Mouse (Mus musculus): ENCODE measurements at regions not wholly inside any gene's neighbourhood (a gene's known extent, or its start where the extent isn't known, plus 50 kb on each side); places are given as distances from the start of the nearest gene placed in this dataset.

DNA sequence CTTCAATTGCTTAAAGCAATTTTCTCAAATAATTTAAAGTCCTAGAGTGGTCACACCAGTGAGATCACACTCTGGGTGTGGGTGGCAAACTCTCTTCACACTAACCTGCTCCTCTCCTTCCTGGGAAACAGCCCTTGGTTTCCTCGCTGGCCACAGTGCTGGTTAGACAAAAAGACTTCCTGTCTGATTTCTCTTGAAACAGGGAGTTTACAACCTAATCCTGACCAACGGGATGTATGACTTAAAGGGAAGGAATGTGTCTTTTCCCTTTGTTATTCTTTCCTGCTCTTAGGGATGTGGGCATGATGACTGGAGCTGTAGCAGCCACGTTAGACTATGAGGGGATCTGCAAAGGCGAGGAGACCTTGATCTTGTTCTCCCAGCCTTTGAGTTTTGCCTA lies 51.9 kb upstream of the Msx1 start:
- no peaks in the 10 kb centered on the region for H3K36me3 ChIP-seq (ENCODE audit: control insufficient read depth, insufficient read depth, low read length)
- no peaks in the 10 kb centered on the region for H3K27me3 ChIP-seq (ENCODE audit: control insufficient read depth, insufficient read depth, low read length)
- TF ChIP-seq CTCF (IDR thresholded peaks at IDR 0.05; ENCODE audit: control insufficient read depth, insufficient read depth, insufficient replicate concordance, low read depth, low read length) (no peak), POLR2A (IDR thresholded peaks at IDR 0.05; ENCODE audit: control insufficient read depth, low read depth, low read length) (no peak)
- H3K27ac ChIP-seq (ENCODE audit: control insufficient read depth, insufficient read depth, low read depth, low read length): no peak overlapping the region
- no peaks in the 10 kb centered on the region for H3K4me1 ChIP-seq (ENCODE audit: control insufficient read depth, insufficient read depth, low read length)
- no peak overlapping the region for H3K4me3 ChIP-seq (ENCODE audit: control insufficient read depth, low read depth, low read length)

DNA sequence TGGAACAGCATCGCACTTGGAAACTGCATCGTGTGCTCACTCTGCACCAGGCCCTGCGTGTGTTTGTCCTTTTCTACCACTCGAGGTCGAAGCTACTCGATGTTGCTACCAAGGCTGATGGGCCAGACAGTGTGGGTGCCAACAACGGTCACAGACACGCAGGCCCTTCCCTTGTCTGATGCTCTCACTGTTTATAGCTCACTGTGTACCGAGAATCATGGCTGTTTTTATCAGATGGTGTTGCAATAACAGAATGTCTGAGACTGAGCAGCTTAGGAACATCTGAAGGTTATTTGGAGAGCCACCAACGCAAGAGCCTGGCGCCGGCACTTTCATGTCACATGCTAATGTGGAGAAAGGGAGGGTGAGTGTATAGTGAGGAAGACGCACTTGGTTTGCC lies 51.1 kb upstream of the Msx1 start:
- TF ChIP-seq POLR2A (IDR thresholded peaks at IDR 0.05; ENCODE audit: control insufficient read depth, low read depth, low read length) (no peak), CTCF (IDR thresholded peaks at IDR 0.05; ENCODE audit: control insufficient read depth, insufficient read depth, insufficient replicate concordance, low read depth, low read length) (no peak)

DNA sequence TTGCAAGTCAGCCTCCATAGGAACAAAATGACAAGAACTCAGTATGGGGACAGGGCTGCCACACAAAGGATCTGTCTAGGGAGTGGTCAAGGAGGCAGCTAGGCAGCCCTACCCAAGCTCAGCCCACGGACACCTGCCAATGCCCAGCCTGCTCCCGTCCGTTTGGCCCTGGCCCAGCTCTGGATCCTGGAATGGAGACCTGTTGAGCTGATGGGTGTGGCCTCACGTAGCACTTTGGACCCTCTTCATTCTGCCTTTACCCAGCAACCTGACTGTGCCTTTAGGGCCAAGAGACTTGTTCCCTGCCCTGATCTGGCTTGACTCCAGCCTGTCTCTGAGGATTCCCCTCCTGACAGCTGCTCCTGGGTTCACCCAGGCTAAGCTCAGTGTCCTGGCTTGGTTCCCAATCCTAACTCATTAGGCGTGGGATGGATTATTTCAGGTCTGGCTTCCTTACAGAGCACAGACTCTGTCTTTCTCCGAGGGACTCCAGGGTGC lies 50.5 kb upstream of the Msx1 start:
- TF ChIP-seq POLR2A (IDR thresholded peaks at IDR 0.05; ENCODE audit: control insufficient read depth, low read depth, low read length) (no peak), CTCF (IDR thresholded peaks at IDR 0.05; ENCODE audit: control insufficient read depth, insufficient read depth, insufficient replicate concordance, low read depth, low read length) (no peak)
- Histone ChIP-seq H3K27ac (ENCODE audit: control insufficient read depth, insufficient read depth, low read depth, low read length) (no peak overlapping the region), H3K36me3 (ENCODE audit: control insufficient read depth, insufficient read depth, low read length) (no peaks in the 10 kb centered on the region), H3K27me3 (ENCODE audit: control insufficient read depth, insufficient read depth, low read length) (no peaks in the 10 kb centered on the region), H3K4me1 (ENCODE audit: control insufficient read depth, insufficient read depth, low read length) (no peaks in the 10 kb centered on the region), H3K4me3 (ENCODE audit: control insufficient read depth, low read depth, low read length) (peak overlapping the region; percentile 19)

More for the DNA sequence above, 51.1 kb upstream of the Msx1 start:
- H3K36me3 ChIP-seq (ENCODE audit: control insufficient read depth, insufficient read depth, low read length): no peaks in the 10 kb centered on the region
- no peaks in the 10 kb centered on the region for H3K4me1 ChIP-seq (ENCODE audit: control insufficient read depth, insufficient read depth, low read length)
- no peak overlapping the region for H3K27ac ChIP-seq (ENCODE audit: control insufficient read depth, insufficient read depth, low read depth, low read length)
- 0 out of 2 replicates have a peak overlapping the region, but pooled peaks have one; percentile 19 for H3K4me3 ChIP-seq (ENCODE audit: control insufficient read depth, low read depth, low read length)
- no peaks in the 10 kb centered on the region for H3K27me3 ChIP-seq (ENCODE audit: control insufficient read depth, insufficient read depth, low read length)

All from testis, adult 2 months (tissue).